Mouse (Mus musculus) heart, adult 2 months (tissue): ENCODE data around the gene Slc35f6.

Experiments used
- CTCF ChIP-seq: fragments of 200-600 bp; IDR thresholded peaks from 2 replicates; pipeline ENCODE4 v1.8.1; 2022; ENCODE audit warnings: antibody characterized with exemption, mild to moderate bottlenecking, moderate library complexity
- POLR2A ChIP-seq: fragments of 200-500 bp; IDR thresholded peaks from 2 replicates; pipeline ENCODE4 v1.6.1; 2011; ENCODE audit warnings: mild to moderate bottlenecking, low read depth, low read length, control low read depth; ENCODE audit not compliant: insufficient read depth

GRCm38 (mm10) chr5:30620567-30620966, 27.2 kb upstream of the Slc35f6 start:
- TF ChIP-seq CTCF (no peak), POLR2A (no peak)
